Mouse (Mus musculus): ENCODE results near the gene Morc1. TPM values are rescaled to one million over a fixed set of nuclear protein-coding genes. Genes with fewer than 3 reads are reported as not detected.

Morc1 gene
- 0.28 and 0.33 TPM in 2 replicates for polyA plus RNA-seq (2014; fragmentation: Nextera tagmentation; extraction: Ambion mirVana)

DNA sequence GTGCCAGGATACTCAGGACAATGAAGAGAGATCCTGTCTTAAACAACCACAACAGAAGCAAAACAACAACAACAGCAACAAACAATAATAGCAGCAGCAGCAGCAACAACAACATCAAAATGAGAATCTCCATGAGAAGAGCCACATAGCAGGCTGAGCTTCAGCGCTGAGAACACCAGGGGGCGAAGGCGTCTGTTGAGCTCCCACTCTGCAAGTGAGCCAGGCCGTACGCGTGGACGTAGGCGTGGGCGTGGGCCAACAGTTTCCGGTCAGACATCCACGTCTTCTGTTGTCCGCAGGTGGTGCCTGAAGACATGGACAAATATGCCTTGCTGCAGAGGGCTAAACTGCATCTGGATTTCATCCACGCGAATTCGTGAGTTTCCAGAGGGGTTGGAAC is at the start of gene Morc1:
Morc1 (plus strand) TSS at position 211 of the 400 bp plus-strand sequence.
- no peak for ATAC-seq (ENCODE audit: low read depth)
- no peak within 1 kb of the TSS for H3K9ac ChIP-seq (ENCODE audit: low read depth, low read length)
- H3K36me3 ChIP-seq (ENCODE audit: control insufficient read depth, insufficient read depth, low read length) = no peaks in the 10 kb centered on the region
- 93% methylated on average over 15 of the region's 15 CpGs for WGBS
- H3K27me3 ChIP-seq (replicated peaks; ENCODE audit: control insufficient read depth, insufficient read depth, low read length) = no peaks in the 10 kb centered on the region
- H3K27ac ChIP-seq (replicated peaks; ENCODE audit: low read depth, low read length) = no peak within 1 kb of the TSS
- H3K4me2 ChIP-seq (ENCODE audit: low read depth, low read length) = no peak within 1 kb of the TSS
- no peaks in the 10 kb centered on the region for H3K4me1 ChIP-seq (ENCODE audit: control insufficient read depth, insufficient read depth, low read length)
- DNase-seq (ENCODE audit: low spot score) = no peak
- H3K9me3 ChIP-seq (ENCODE audit: control insufficient read depth, low read length) = no peaks in the 10 kb centered on the region
- no peak within 1 kb of the TSS for H3K4me3 ChIP-seq (ENCODE audit: low read depth, low read length)

DNA sequence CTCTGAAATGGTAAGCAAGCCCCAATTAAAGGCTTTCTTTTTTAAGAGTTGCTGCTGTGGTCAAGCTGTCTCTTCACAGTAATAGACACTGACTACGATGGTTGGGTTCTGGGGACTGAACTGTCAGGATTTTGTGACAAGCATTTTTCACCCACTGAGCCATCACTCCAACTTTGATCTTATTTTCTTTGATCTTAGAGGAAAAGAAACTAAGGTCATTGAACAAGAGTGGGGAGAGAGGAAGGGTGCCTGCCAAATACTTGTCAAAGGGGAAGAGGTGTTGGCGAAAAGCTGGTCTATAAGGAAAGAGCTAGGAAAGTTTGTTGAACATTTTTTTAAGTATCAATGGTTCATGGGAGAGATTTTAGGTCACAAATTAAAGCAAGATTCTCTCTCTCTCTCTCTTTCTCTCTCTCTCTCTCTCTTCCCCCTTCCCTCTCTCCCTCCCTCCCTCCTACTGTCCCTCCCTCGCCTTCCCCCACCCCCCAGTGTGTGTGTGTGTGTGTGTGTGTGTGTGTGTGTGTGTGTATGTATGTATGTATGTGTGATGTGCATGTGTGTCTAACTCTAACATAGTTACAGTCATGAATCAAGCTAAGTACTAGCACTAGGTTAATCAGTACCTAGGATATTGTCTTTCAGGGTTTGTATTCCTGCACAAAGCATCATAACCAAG is 47.3 kb upstream of the Morc1 start:
- Histone ChIP-seq H3K27me3 (replicated peaks; ENCODE audit: control insufficient read depth, insufficient read depth, low read length) (no peaks in the 10 kb centered on the region), H3K4me3 (ENCODE audit: low read depth, low read length) (no peak overlapping the region), H3K4me1 (ENCODE audit: control insufficient read depth, insufficient read depth, low read length) (no peaks in the 10 kb centered on the region), H3K27ac (replicated peaks; ENCODE audit: low read depth, low read length) (no peak overlapping the region), H3K9me3 (ENCODE audit: control insufficient read depth, low read length) (no peaks in the 10 kb centered on the region), H3K4me2 (ENCODE audit: low read depth, low read length) (no peak overlapping the region), H3K9ac (ENCODE audit: low read depth, low read length) (no peak overlapping the region), H3K36me3 (ENCODE audit: control insufficient read depth, insufficient read depth, low read length) (no peaks in the 10 kb centered on the region)
- WGBS = 71% methylated on average over 3 of the region's 3 CpGs
- ATAC-seq (ENCODE audit: low read depth) (no peak), DNase-seq (ENCODE audit: low spot score) (no peak)

DNA sequence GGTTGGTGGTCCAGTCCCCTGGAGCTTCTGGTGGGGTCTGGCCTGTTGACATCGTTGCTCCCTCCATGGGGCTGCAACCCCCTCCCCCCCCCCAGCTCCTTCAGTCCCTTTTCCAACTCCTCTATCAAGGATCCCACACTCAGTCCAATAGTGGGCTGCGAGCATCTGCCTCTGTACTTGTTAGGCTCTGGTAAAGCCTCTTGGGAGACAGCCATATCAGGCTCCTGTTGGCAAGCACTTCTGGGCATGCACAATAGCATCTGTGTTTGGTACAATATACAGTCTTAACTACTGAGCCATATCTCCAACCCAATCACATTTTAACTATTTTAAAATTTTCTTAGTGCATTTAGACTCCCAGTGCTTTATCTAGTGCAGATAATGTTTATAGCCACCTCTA is 44.1 kb upstream of the Morc1 start:
- 69% methylated on average over 2 of the region's 2 CpGs for WGBS
- Histone ChIP-seq H3K4me1 (ENCODE audit: control insufficient read depth, insufficient read depth, low read length) (no peaks in the 10 kb centered on the region), H3K4me2 (ENCODE audit: low read depth, low read length) (no peak overlapping the region), H3K4me3 (ENCODE audit: low read depth, low read length) (no peak overlapping the region), H3K27ac (replicated peaks; ENCODE audit: low read depth, low read length) (no peak overlapping the region), H3K36me3 (ENCODE audit: control insufficient read depth, insufficient read depth, low read length) (no peaks in the 10 kb centered on the region), H3K9me3 (ENCODE audit: control insufficient read depth, low read length) (no peaks in the 10 kb centered on the region), H3K27me3 (replicated peaks; ENCODE audit: control insufficient read depth, insufficient read depth, low read length) (no peaks in the 10 kb centered on the region), H3K9ac (ENCODE audit: low read depth, low read length) (no peak overlapping the region)
- ATAC-seq (ENCODE audit: low read depth) = no peak
- DNase-seq (ENCODE audit: low spot score) = no peak

DNA sequence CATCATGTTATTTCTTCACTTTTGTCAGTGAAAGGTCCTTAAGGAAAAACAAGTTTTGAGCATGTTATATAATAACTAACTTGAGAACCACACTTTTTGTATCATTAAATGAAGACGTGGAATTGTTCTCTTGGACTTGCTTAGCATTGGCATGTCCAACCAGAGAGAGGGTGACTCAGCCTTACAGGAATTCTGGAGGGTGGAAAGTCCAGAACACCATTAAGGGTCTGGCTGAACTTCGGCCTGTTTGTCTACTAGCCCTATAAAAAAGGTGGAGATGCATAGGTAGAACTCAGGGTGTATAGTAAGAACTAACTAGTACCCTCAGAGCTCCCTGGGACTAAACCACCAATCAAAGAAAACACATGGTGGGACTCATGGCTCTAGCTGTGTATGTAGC is 35.8 kb upstream of the Morc1 start:
- no peak overlapping the region for H3K4me3 ChIP-seq (ENCODE audit: low read depth, low read length)
- no peak overlapping the region for H3K27ac ChIP-seq (replicated peaks; ENCODE audit: low read depth, low read length)
- no peaks in the 10 kb centered on the region for H3K4me1 ChIP-seq (ENCODE audit: control insufficient read depth, insufficient read depth, low read length)
- no peaks in the 10 kb centered on the region for H3K36me3 ChIP-seq (ENCODE audit: control insufficient read depth, insufficient read depth, low read length)
- 86% methylated on average over 2 of the region's 2 CpGs for WGBS
- DNase-seq (ENCODE audit: low spot score) (no peak), ATAC-seq (ENCODE audit: low read depth) (no peak)
- H3K9me3 ChIP-seq (ENCODE audit: control insufficient read depth, low read length) = no peaks in the 10 kb centered on the region
- H3K27me3 ChIP-seq (replicated peaks; ENCODE audit: control insufficient read depth, insufficient read depth, low read length) = no peaks in the 10 kb centered on the region
- H3K9ac ChIP-seq (ENCODE audit: low read depth, low read length) = no peak overlapping the region
- no peak overlapping the region for H3K4me2 ChIP-seq (ENCODE audit: low read depth, low read length)

DNA sequence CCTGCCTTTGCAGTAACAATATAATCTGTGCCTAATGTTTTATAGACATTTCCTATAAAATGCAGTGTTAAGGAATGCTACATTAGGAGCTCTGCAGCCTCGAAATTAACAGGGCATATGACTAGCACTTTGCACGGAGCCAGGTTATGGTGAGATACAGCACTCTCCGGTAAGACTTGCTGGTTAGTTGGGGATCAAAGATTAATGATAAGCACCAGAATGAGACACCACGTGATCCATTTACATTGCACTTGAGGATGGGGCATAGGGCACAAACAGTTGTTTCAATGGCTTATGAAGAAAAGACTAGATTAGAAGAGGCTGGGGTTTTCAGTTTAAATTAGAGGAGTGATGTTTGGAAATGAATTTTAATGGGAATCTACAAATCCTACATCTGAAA is 28.1 kb upstream of the Morc1 start:
- 76% methylated on average over 4 of the region's 4 CpGs for WGBS
- ATAC-seq (ENCODE audit: low read depth) = no peak
- no peak overlapping the region for H3K27ac ChIP-seq (replicated peaks; ENCODE audit: low read depth, low read length)

DNA sequence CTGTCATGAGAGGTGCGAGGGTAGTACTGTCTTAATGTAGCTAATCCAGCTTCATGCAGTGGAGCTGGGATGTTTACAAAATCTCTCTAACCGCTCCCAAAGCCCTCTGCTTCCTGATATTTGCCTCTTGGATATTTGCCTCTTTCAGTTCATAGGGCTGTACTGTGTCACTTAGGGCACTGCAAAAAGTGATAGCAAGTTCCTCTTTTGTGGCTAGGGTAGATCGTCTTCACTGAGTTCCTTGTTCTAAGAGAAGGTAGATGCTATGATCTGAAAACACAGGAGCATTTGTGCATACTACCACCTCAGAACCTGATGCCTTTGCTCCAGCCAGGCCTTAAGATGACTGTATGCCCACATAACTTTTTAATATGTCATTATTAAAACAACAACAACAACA is 27.6 kb upstream of the Morc1 start:
- Histone ChIP-seq H3K27ac (replicated peaks; ENCODE audit: low read depth, low read length) (no peak overlapping the region), H3K4me3 (ENCODE audit: low read depth, low read length) (no peak overlapping the region), H3K9ac (ENCODE audit: low read depth, low read length) (no peak overlapping the region), H3K9me3 (ENCODE audit: control insufficient read depth, low read length) (no peaks in the 10 kb centered on the region), H3K27me3 (replicated peaks; ENCODE audit: control insufficient read depth, insufficient read depth, low read length) (no peaks in the 10 kb centered on the region), H3K4me1 (ENCODE audit: control insufficient read depth, insufficient read depth, low read length) (no peaks in the 10 kb centered on the region), H3K36me3 (ENCODE audit: control insufficient read depth, insufficient read depth, low read length) (no peaks in the 10 kb centered on the region), H3K4me2 (ENCODE audit: low read depth, low read length) (no peak overlapping the region)
- ATAC-seq (ENCODE audit: low read depth) = no peak
- WGBS = 86% methylated on average over 3 of the region's 3 CpGs
- DNase-seq (ENCODE audit: low spot score) = no peak

More for the DNA sequence above, 28.1 kb upstream of the Morc1 start:
- Histone ChIP-seq H3K9ac (ENCODE audit: low read depth, low read length) (no peak overlapping the region), H3K4me3 (ENCODE audit: low read depth, low read length) (no peak overlapping the region), H3K9me3 (ENCODE audit: control insufficient read depth, low read length) (no peaks in the 10 kb centered on the region), H3K27me3 (replicated peaks; ENCODE audit: control insufficient read depth, insufficient read depth, low read length) (no peaks in the 10 kb centered on the region), H3K4me2 (ENCODE audit: low read depth, low read length) (no peak overlapping the region), H3K36me3 (ENCODE audit: control insufficient read depth, insufficient read depth, low read length) (no peaks in the 10 kb centered on the region), H3K4me1 (ENCODE audit: control insufficient read depth, insufficient read depth, low read length) (no peaks in the 10 kb centered on the region)
- DNase-seq (ENCODE audit: low spot score) = no peak

DNA sequence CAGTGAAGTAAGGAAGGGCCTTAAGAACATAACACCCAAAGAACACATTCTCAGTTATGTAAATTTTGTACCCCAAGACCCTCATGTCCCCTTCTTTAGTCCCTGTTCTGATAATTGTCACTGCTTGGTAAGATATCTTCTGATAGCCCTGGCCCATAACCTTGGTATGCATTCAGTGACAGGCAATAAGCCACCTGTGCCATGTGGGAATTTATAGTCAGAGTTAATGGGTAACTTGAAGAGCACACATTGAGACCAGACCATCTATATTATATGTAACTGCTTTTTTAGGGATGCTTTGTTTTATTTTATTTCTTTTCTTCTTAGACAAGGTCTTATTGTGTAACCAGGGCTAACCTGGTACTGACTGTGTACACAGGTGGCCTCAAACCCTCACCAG is 27.0 kb upstream of the Morc1 start:
- Histone ChIP-seq H3K4me3 (ENCODE audit: low read depth, low read length) (no peak overlapping the region), H3K9ac (ENCODE audit: low read depth, low read length) (no peak overlapping the region), H3K36me3 (ENCODE audit: control insufficient read depth, insufficient read depth, low read length) (no peaks in the 10 kb centered on the region), H3K4me1 (ENCODE audit: control insufficient read depth, insufficient read depth, low read length) (no peaks in the 10 kb centered on the region), H3K4me2 (ENCODE audit: low read depth, low read length) (no peak overlapping the region), H3K27ac (replicated peaks; ENCODE audit: low read depth, low read length) (no peak overlapping the region), H3K9me3 (ENCODE audit: control insufficient read depth, low read length) (no peaks in the 10 kb centered on the region), H3K27me3 (replicated peaks; ENCODE audit: control insufficient read depth, insufficient read depth, low read length) (no peaks in the 10 kb centered on the region)
- DNase-seq (ENCODE audit: low spot score) (no peak), ATAC-seq (ENCODE audit: low read depth) (no peak)

DNA sequence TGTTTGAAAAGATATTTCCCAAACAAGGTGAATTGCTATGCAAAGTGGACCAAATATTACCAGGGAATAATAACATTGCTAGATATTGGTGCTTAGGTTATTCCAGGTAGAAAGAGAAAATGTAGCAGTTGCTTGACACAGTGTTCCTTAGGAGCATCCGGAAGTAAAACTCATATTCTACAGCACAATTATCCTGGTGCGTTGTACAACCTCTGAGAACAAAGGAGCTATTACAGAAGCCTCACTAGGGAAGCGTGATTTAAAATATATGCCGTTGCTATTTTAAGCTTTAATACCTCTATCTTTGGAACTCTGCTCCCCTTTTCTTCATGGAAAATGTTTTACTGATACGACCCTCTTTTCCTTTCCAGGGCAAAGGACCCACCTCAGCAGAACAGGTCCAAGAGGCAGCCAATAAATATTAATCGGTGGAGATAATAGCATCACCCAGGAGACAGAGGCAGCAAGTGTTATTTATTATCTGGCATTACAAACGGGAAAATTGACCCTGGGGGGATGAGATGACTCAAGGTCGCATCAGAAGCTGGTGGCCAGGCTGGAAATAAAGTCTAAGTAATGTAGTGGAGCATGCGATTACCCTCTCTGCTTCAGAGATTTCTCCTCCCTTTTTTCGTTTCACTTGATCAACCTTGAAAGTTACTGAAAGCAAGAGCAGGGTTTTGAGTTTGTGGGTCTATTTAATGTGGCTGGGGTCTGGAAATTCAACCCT is 25.2 kb upstream of the Morc1 start:
- H3K4me2 ChIP-seq (ENCODE audit: low read depth, low read length) = no peak overlapping the region
- H3K27me3 ChIP-seq (replicated peaks; ENCODE audit: control insufficient read depth, insufficient read depth, low read length) = no peaks in the 10 kb centered on the region
- H3K36me3 ChIP-seq (ENCODE audit: control insufficient read depth, insufficient read depth, low read length) = no peaks in the 10 kb centered on the region
- 59% methylated on average over 10 of the region's 10 CpGs for whole genome bisulfite sequencing
- no peak for ATAC-seq (ENCODE audit: low read depth)
- no peak overlapping the region for H3K4me3 ChIP-seq (ENCODE audit: low read depth, low read length)
- peak; percentile 13 for DNase-seq (ENCODE audit: low spot score)
- H3K9me3 ChIP-seq (ENCODE audit: control insufficient read depth, low read length) = no peaks in the 10 kb centered on the region
- no peak overlapping the region for H3K9ac ChIP-seq (ENCODE audit: low read depth, low read length)
- no peaks in the 10 kb centered on the region for H3K4me1 ChIP-seq (ENCODE audit: control insufficient read depth, insufficient read depth, low read length)
- H3K27ac ChIP-seq (replicated peaks; ENCODE audit: low read depth, low read length) = no peak overlapping the region

DNA sequence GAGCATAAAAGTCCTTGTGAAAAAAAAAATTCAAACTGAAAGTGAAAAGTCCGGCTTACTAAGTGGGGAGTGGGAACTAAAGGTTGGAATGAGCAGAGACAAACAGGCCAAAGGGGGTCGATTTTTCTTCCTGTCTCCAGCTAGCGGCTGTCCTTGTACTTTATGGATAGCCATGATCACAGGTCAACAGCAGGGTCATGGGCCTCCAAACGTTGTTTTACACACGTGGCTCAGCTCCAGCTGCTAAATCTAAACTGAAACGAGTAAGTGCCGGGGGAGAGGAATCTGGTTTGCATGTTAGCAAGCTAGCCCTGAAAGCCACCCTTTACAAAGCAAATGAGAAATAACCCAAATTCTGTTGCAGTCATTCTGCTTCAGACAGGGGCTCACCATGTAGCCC is 21.5 kb upstream of the Morc1 start:
- ATAC-seq (ENCODE audit: low read depth) = no peak
- 54% methylated on average over 7 of the region's 7 CpGs for WGBS
- H3K4me3 ChIP-seq (ENCODE audit: low read depth, low read length) = no peak overlapping the region

More for the DNA sequence above, 21.5 kb upstream of the Morc1 start:
- no peak overlapping the region for H3K4me2 ChIP-seq (ENCODE audit: low read depth, low read length)
- H3K27me3 ChIP-seq (replicated peaks; ENCODE audit: control insufficient read depth, insufficient read depth, low read length) = no peaks in the 10 kb centered on the region
- no peaks in the 10 kb centered on the region for H3K36me3 ChIP-seq (ENCODE audit: control insufficient read depth, insufficient read depth, low read length)
- no peaks in the 10 kb centered on the region for H3K4me1 ChIP-seq (ENCODE audit: control insufficient read depth, insufficient read depth, low read length)
- H3K9ac ChIP-seq (ENCODE audit: low read depth, low read length) = no peak overlapping the region
- DNase-seq (ENCODE audit: low spot score) = no peak
- no peak overlapping the region for H3K27ac ChIP-seq (replicated peaks; ENCODE audit: low read depth, low read length)
- no peaks in the 10 kb centered on the region for H3K9me3 ChIP-seq (ENCODE audit: control insufficient read depth, low read length)
